Mouse (Mus musculus) olfactory bulb, adult 2 months (tissue): Measurements from ENCODE around the gene Skil.

Source experiments
- CTCF ChIP-seq: fragments of 200-500 bp; IDR thresholded peaks from 2 replicates; pipeline ENCODE4 v1.5.1; 2012; ENCODE audit warnings: low read depth, mild to moderate bottlenecking, low read length, moderate library complexity; ENCODE audit not compliant: insufficient read depth
- POLR2A ChIP-seq: fragments of 200-500 bp; IDR thresholded peaks from 2 replicates; pipeline ENCODE4 v1.6.1; 2012; ENCODE audit warnings: mild to moderate bottlenecking, low read depth, low read length, moderate library complexity; ENCODE audit not compliant: insufficient read depth

GRCm38 (mm10) chr3:31162860-31163259, 68.0 kb downstream of the Skil start:
- TF ChIP-seq POLR2A = no peak
- no peak for TF ChIP-seq CTCF
